Mouse (Mus musculus): ENCODE results near the gene Map3k12.

DNA sequence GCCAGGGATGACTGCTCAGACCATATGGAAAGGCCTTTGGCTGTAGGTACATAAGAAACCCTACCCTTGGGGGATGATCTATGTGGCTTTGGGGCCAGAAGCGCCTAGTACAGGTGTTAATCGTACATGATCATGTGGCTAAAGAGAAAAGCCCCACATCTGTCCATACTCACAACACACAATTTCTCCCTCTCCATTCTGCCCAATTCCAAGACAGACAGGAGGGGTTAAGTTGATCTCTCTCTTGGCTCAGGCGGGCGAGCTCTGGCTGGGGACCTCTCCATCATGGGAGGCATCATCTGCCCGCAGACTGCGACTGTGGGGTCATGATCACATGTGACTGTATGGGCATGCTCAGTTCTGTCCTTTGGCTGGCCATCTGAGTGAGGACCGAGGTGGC, 17.1 kb upstream of the Map3k12 start:
- no peak for TF ChIP-seq CTCF (IDR thresholded peaks at IDR 0.05; ENCODE audit: low read depth)
- no peak for TF ChIP-seq EP300 (IDR thresholded peaks at IDR 0.05; ENCODE audit: low read depth)
